Mouse (Mus musculus): ENCODE measurements at regions not wholly inside any gene's neighbourhood (a gene's known extent, or its start where the extent isn't known, plus 50 kb on each side); places are given as distances from the start of the nearest gene placed in this dataset.

DNA sequence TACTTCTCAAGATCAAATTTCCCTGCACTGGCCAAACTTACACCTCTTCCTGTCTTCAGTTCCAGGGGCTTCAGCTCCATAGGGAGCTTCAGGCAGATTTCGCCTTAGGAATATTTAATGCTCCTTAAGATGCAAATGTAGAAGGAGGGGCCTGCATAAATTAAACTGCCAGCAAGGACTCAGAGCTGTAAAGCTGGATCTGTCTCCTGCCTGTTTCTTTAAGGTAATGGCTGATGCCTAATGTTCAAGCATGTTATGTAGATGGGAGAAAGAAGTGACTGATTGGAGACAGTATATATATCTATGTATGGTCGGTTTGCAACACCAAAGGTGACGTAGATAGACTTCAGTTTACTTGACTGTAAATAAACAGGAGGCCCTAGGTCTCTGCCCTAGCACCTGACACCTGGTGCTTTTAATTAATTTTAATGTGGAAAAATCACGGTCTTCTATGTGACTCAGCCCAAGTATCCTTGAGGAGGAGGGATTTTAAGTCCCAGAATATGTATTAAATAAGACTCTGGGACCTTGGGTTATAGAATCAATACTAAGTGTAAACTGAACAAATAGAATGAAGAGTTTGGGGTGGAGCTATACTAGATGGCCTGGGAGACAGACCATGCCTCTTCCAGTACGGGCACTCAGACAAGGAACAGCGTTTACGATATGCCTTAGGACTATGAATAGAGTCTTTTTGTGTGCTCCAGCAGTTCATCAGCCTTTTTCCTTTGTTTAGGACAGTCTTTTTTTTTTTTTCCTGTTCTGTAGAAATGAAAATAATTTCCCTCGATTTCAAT is 651.7 kb upstream of the Lmcd1 start:
- Histone ChIP-seq H3K27ac (replicated peaks) (no peak overlapping the region), H3K9me3 (no peaks in the 10 kb centered on the region), H3K4me1 (no peaks in the 10 kb centered on the region), H3K4me3 (no peak overlapping the region), H3K27me3 (replicated peaks; ENCODE audit: low read depth, poor library complexity, severe bottlenecking) (no peaks in the 10 kb centered on the region), H3K36me3 (replicated peaks) (no peaks in the 10 kb centered on the region)
- 65% methylated on average over 8 of the region's 8 CpGs for WGBS
- DNase-seq (ENCODE audit: low spot score): no peak

GRCm38 (mm10) chr6:111622481-111623139 is 650.9 kb upstream of the Lmcd1 start:
- H3K4me1 ChIP-seq: no peaks in the 10 kb centered on the region
- no peaks in the 10 kb centered on the region for H3K27me3 ChIP-seq (replicated peaks; ENCODE audit: low read depth, poor library complexity, severe bottlenecking)
- no peak overlapping the region for H3K27ac ChIP-seq (replicated peaks)
- DNase-seq (ENCODE audit: low spot score): no peak
- H3K36me3 ChIP-seq (replicated peaks): no peaks in the 10 kb centered on the region
- no peak overlapping the region for H3K4me3 ChIP-seq
- WGBS: 75% methylated on average over 7 of the region's 7 CpGs
- H3K9me3 ChIP-seq: no peaks in the 10 kb centered on the region

- 89% methylated on average over 4 of the region's 4 CpGs for WGBS
- no peaks in the 10 kb centered on the region for H3K4me1 ChIP-seq
- no peaks in the 10 kb centered on the region for H3K36me3 ChIP-seq (replicated peaks)
- H3K27ac ChIP-seq (replicated peaks): no peak overlapping the region
- H3K4me3 ChIP-seq: no peak overlapping the region
- no peaks in the 10 kb centered on the region for H3K27me3 ChIP-seq (replicated peaks; ENCODE audit: low read depth, poor library complexity, severe bottlenecking)
- no peaks in the 10 kb centered on the region for H3K9me3 ChIP-seq
- DNase-seq (ENCODE audit: low spot score): no peak
Measured at GRCm38 (mm10) chr6:111623140-111623497, 650.4 kb upstream of the Lmcd1 start.

DNA sequence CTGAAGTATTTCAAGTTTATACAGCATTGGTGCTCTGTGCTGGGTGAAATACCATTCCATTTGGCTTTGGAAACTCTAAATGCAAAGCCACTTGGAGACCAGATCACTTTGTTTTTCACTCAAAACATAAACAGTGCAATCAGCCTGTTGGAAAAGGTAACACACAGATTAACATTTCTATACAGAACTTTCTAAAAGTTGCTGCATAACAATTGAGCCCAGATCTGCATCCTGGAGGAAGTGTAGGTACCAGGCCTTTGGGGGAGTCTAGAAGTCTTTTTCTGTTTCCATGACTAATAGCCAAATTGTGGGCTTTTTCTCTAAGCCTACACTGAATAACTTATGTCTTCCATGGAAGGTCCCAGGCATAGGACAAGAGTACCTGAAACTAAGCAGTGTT is 648.1 kb upstream of the Lmcd1 start:
- no peak overlapping the region for H3K27ac ChIP-seq (replicated peaks)
- no peaks in the 10 kb centered on the region for H3K9me3 ChIP-seq
- H3K4me1 ChIP-seq: no peaks in the 10 kb centered on the region
- no peak for DNase-seq (ENCODE audit: low spot score)
- no peaks in the 10 kb centered on the region for H3K27me3 ChIP-seq (replicated peaks; ENCODE audit: low read depth, poor library complexity, severe bottlenecking)
- H3K4me3 ChIP-seq: no peak overlapping the region
- no peaks in the 10 kb centered on the region for H3K36me3 ChIP-seq (replicated peaks)

GRCm38 (mm10) chr6:111652736-111653135 is 620.8 kb upstream of the Lmcd1 start:
- H3K9me3 ChIP-seq: no peaks in the 10 kb centered on the region
- no peak for DNase-seq (ENCODE audit: low spot score)
- no peaks in the 10 kb centered on the region for H3K4me1 ChIP-seq
- no peaks in the 10 kb centered on the region for H3K36me3 ChIP-seq (replicated peaks)
- H3K4me3 ChIP-seq: no peak overlapping the region
- WGBS: 94% methylated on average over 3 of the region's 3 CpGs
- H3K27ac ChIP-seq (replicated peaks): no peak overlapping the region
- no peaks in the 10 kb centered on the region for H3K27me3 ChIP-seq (replicated peaks; ENCODE audit: low read depth, poor library complexity, severe bottlenecking)

DNA sequence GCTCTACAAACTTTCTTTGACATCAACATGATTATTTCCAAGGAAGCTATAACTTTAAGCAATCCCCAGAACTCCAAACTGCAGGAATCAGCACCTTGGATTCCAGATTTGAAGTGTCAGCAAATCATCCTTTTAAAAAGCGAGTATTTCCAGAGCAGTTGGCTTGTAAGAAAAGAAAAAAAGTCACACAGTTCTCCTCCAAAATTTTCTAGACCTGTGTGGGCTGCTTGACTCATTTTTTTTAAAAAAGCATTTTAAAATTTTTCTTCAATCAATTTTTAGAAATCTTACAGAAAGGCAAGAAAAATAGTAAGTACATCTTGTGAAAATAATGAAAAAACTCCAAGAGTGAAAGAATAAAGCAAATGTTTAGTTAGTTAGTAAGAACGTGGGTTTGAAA is 613.6 kb upstream of the Lmcd1 start:
- DNase-seq (ENCODE audit: low spot score): no peak
- WGBS: 79% methylated on average over 2 of the region's 2 CpGs

DNA sequence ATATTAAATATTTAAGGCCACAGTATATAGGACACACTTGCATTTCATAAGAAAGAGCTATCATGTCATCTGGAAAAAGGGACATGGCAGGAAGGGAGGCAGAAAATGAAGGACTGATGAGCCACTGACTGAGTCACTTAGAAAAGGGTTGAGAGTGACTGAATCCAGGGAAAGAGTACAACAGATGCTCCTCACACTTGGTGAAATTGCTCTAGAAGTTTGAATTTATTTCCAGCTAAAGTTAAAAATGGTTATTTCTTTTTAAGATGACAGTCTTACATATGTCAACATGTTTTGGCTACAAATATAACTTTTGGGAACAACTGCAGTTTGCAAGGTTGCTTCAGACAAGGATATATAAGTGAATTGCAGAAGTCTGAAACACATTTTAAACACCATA is 609.0 kb upstream of the Lmcd1 start:
- no peaks in the 10 kb centered on the region for H3K36me3 ChIP-seq (replicated peaks)
- no peak overlapping the region for H3K4me3 ChIP-seq
- no peaks in the 10 kb centered on the region for H3K4me1 ChIP-seq
- H3K27me3 ChIP-seq (replicated peaks; ENCODE audit: low read depth, poor library complexity, severe bottlenecking): no peaks in the 10 kb centered on the region
- no peak for DNase-seq (ENCODE audit: low spot score)
- no peaks in the 10 kb centered on the region for H3K9me3 ChIP-seq
- H3K27ac ChIP-seq (replicated peaks): no peak overlapping the region

More for the DNA sequence above, 613.6 kb upstream of the Lmcd1 start:
- H3K4me1 ChIP-seq: no peaks in the 10 kb centered on the region
- H3K9me3 ChIP-seq: no peaks in the 10 kb centered on the region
- H3K27ac ChIP-seq (replicated peaks): no peak overlapping the region
- no peak overlapping the region for H3K4me3 ChIP-seq
- H3K36me3 ChIP-seq (replicated peaks): no peaks in the 10 kb centered on the region
- no peaks in the 10 kb centered on the region for H3K27me3 ChIP-seq (replicated peaks; ENCODE audit: low read depth, poor library complexity, severe bottlenecking)

DNA sequence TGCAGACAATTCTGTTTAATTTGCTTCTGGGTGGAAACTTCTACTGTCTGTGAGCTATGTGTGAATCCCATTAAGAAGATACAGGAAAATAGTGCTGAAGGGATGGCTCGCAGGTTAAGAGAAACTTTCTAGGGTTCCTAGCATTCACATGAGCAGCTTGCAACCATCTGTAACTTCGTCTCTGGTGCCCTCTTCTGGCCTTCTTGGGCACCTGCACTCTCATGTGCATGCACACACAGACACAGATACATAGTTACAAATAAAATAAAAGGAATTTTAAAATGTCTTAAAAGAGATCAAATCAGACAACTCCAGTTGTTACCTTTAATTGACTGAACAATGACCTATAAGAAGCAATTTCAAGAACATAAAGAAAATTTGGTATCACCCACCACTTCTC is 588.6 kb upstream of the Lmcd1 start:
- H3K27me3 ChIP-seq (replicated peaks; ENCODE audit: low read depth, poor library complexity, severe bottlenecking): no peaks in the 10 kb centered on the region
- no peaks in the 10 kb centered on the region for H3K9me3 ChIP-seq
- H3K36me3 ChIP-seq (replicated peaks): no peaks in the 10 kb centered on the region
- 78% methylated on average over 2 of the region's 2 CpGs for WGBS
- no peak overlapping the region for H3K27ac ChIP-seq (replicated peaks)
- H3K4me1 ChIP-seq: no peaks in the 10 kb centered on the region
- H3K4me3 ChIP-seq: no peak overlapping the region
- DNase-seq (ENCODE audit: low spot score): no peak

GRCm38 (mm10) chr6:111702864-111703263 is 570.7 kb upstream of the Lmcd1 start:
- H3K27me3 ChIP-seq (replicated peaks; ENCODE audit: low read depth, poor library complexity, severe bottlenecking): no peaks in the 10 kb centered on the region
- DNase-seq (ENCODE audit: low spot score): no peak
- no peaks in the 10 kb centered on the region for H3K9me3 ChIP-seq
- WGBS: 78% methylated on average over 1 of the region's 1 CpGs
- no peak overlapping the region for H3K4me3 ChIP-seq
- H3K27ac ChIP-seq (replicated peaks): no peak overlapping the region
- no peaks in the 10 kb centered on the region for H3K4me1 ChIP-seq
- no peaks in the 10 kb centered on the region for H3K36me3 ChIP-seq (replicated peaks)

DNA sequence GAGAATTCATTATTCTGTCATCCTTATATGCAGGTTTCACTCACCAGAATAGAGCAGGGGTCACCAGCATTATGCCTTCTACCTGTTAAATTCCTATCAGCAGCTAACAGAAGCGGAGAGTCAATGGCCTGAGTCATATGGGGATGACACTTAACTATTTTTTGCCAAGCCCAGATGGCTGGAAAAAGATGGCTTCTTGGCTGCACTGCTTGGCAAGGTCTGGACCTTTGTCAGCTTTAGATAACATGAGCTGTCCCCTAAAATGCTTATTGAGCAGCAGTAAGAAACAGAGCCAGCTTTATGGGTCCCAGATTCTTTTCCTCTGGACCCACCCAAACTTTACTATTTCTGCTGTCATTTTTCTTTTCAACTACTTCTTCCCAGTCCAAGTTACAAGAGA is 565.3 kb upstream of the Lmcd1 start:
- 88% methylated on average over 1 of the region's 1 CpGs for WGBS
- Histone ChIP-seq H3K9me3 (no peaks in the 10 kb centered on the region), H3K36me3 (replicated peaks) (no peaks in the 10 kb centered on the region), H3K4me3 (no peak overlapping the region), H3K27me3 (replicated peaks; ENCODE audit: low read depth, poor library complexity, severe bottlenecking) (no peaks in the 10 kb centered on the region), H3K27ac (replicated peaks) (no peak overlapping the region), H3K4me1 (no peaks in the 10 kb centered on the region)
- no peak for DNase-seq (ENCODE audit: low spot score)

DNA sequence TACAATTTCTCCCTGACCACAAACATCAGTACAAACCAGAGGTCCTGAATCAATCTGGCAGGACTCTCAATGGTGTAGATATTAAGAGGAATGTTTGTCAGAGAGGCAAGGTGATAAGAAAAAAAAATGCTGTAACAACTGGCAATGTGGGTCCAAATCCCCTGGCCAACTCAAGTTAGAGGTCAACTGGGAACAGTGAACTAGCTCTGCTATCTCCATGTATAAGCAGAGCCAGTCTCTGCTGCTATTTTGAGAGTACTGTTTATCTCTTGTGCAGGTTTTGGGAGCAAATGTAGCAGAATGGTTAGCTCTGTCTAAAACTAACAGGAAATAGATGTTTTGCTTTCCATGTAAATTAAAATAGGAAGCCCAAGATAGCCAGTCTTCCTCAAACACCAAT is 547.6 kb upstream of the Lmcd1 start:
- H3K27me3 ChIP-seq (replicated peaks; ENCODE audit: low read depth, poor library complexity, severe bottlenecking): no peaks in the 10 kb centered on the region
- no peaks in the 10 kb centered on the region for H3K9me3 ChIP-seq
- no peaks in the 10 kb centered on the region for H3K36me3 ChIP-seq (replicated peaks)
- no peak for DNase-seq (ENCODE audit: low spot score)
- H3K4me1 ChIP-seq: no peaks in the 10 kb centered on the region
- H3K27ac ChIP-seq (replicated peaks): no peak overlapping the region
- H3K4me3 ChIP-seq: no peak overlapping the region

GRCm38 (mm10) chr6:111730381-111730780 is 543.2 kb upstream of the Lmcd1 start:
- Histone ChIP-seq H3K36me3 (replicated peaks) (no peaks in the 10 kb centered on the region), H3K27me3 (replicated peaks; ENCODE audit: low read depth, poor library complexity, severe bottlenecking) (no peaks in the 10 kb centered on the region)

GRCm38 (mm10) chr6:111733926-111734325 is 539.6 kb upstream of the Lmcd1 start:
- Histone ChIP-seq H3K4me3 (no peak overlapping the region), H3K27me3 (replicated peaks; ENCODE audit: low read depth, poor library complexity, severe bottlenecking) (no peaks in the 10 kb centered on the region), H3K27ac (replicated peaks) (no peak overlapping the region), H3K4me1 (no peaks in the 10 kb centered on the region), H3K9me3 (no peaks in the 10 kb centered on the region), H3K36me3 (replicated peaks) (no peaks in the 10 kb centered on the region)
- no peak for DNase-seq (ENCODE audit: low spot score)
- 94% methylated on average over 3 of the region's 3 CpGs for WGBS

More at GRCm38 (mm10) chr6:111730381-111730780, 543.2 kb upstream of the Lmcd1 start:
- DNase-seq (ENCODE audit: low spot score): no peak
- Histone ChIP-seq H3K4me3 (no peak overlapping the region), H3K4me1 (no peaks in the 10 kb centered on the region), H3K27ac (replicated peaks) (no peak overlapping the region), H3K9me3 (no peaks in the 10 kb centered on the region)

All from embryonic facial prominence, embryonic 10.5 days (tissue).